Mouse (Mus musculus) monocyte, adult 5-6 weeks (primary cell): Measurements from ENCODE around the gene 1110008L16Rik. TPM values are rescaled to one million over a fixed set of nuclear protein-coding genes. Genes with fewer than 3 reads are reported as not detected.
"Not testable (repeated sequence)": the region's sequence is repeated elsewhere in the genome, so short reads cannot be mapped to it uniquely, and the experiment has no call there.

Experiments used
- ATAC-seq: fragments of 153-309, 156-312 bp; replicated peaks from 2 replicates; pipeline ENCODE4 v1.8.0; 2017; ENCODE audit warnings: mild to moderate bottlenecking; ENCODE audit not compliant: low TSS enrichment, insufficient number of reproducible peaks, severe bottlenecking, poor library complexity, low FRiP score
- total RNA-seq: library from RNA; stranded (forward); fragments of 200-1000, 200-491, 200-594 nt; gene quantifications from 3 replicates; pipeline ENCODE4 v1.2.3, GENCODE M21; 2017

The 1110008L16Rik gene
- total RNA-seq, 1 experiment from 2014 or later: 7.1 TPM

DNA sequence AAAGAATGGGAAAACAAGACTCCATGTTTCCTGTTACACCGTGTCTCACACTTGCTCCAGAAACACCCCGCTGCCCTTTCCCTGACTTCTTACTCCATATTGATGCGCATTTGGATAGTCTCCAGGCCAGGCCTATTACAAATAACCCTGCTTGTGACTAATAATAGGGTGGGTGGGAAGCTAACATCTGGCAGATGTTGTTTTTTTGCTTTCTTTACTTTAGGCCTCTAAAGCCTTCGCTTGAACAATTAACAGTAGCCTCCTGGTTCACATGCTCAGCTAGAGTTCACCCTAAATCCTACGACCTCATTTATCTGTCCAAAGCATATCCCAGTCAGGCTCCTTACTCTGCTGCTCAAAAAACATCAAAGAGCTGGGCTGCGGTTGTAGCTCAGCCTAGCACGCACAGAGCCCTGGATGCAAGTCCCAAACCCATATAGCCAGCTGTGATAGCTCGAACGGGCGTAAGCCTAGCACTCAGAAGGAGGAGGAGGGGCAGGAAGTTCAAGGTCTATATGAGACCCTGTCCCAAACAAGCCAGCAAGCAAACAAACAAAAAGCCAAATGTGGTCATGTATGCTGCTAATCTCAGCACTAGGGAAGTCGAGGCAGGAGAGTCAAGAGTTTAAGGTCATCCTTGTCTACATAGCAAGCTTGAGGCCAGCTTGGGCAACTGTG lies 88.5 kb downstream of the 1110008L16Rik start:
- ATAC-seq: no peak

DNA sequence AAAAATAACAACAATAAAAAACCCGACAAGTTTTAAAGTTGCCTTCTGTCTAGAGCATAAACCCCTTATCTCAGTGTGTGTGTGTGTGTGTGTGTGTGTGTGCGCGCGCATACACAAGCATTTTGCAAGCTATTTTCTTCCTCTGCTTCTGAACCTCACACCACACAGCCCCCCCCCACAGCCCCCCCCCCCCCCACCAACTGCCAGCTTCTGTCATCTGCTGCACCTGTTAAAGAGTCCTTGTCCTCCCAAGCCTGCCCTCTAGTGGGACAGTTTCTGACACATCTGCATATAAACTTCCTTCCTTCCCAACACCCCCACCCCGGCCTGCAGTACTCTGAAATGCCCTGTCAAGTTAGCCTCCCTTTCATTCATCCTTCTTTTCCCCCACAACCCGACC lies 89.1 kb downstream of the 1110008L16Rik start:
- ATAC-seq: no peak

DNA sequence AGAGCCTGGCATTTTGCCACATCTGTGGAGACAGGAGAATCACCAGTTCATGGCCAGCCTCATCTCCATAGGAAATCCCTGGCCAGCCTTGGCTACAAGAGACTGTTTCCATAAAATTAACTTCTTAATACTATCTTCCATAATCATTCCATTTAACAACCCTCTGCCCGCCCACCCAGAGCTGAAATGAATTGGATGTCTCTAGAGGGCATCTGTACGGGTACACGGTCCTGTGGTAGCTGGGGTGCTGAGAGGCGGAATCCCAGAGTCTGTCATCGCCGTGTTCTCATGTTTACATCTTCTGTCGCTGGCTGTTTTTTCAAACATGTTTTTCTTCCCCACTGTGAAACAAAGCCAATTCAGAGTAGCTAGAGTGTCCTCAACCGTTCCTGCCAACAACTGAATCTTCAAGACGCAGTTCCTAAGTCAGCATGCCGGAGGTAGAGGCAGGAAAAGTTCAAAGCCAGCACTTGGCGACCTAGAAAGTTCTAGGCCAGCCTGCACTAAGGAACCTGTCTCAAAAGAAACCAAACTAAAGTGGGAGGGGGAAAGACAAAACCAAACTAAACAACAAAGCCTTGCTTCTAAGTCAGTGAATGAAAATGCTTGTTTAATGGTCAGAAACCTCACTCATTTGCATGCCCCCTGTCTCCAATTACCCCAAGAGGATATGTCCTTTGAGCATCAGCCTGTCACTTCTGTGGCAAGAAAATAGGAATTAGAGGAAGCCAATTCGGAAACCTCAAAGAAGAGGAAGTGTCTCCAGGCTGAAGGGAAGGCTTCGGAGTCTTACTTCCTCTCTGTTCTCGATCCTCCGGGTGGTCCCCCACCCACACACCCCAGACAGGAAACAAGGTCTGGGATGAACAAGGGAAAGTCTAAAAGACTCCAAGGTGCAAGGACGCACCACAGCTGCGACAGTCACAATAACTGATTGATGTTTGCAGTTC lies 90.0 kb downstream of the 1110008L16Rik start:
- peak; percentile 91 for ATAC-seq

DNA sequence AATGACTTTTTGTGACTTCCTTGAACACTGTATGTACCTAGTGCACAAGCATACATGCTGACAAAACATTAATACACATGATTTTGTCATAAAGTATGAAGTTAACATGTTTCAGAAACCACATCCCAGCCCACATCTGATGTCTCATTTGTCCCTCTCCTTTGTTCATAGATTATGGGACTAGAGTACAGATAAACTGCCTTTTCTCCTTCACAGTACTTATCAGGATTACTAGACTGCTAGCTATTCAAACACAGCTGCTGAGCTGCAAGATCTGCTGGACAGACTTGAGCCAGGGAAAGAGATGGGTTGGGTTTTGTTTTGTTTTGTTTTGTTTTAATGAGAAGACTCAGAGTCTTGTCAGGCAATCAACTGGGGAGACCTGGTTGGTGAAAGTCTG lies 92.7 kb downstream of the 1110008L16Rik start:
- ATAC-seq: no peak

DNA sequence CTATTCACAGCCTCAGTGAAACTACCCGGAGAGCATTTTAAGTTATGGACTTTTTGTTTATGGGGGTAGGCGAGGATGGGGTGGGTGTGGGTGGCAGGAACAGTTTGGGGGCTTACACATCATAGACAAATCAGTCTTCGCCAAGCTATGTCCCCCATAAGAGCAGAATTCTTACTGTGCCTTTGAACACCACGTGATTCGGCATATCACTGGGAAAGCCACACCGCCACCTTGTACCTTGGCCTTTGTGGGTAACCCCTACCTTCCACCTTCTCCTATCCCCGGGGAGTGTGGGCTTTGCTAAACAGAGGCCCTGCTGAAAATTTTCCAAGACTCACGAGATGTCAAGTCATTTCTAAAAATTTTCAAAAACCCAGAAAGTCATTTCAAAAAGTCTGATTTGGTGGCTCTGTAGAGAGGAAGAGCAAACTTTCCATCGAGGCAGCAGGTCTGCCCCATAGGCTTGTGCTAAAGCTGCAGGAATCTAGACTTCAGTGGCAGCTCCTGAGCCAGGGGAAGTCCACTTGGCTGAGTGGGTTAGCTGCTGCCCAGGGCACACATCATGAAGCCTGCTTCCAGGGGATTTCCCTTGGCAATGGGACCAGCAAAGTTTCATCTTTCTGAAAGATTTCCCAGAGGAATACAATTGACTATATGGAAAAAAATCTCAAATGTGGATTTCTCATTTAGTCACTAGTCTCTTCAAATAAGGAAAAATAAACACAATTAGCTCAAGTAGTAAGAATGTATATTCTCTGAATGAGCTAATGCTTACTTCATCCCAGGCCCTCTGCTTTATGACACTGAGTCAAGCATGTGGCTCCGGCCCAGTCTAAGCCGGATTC lies 93.6 kb downstream of the 1110008L16Rik start:
- no peak for ATAC-seq

DNA sequence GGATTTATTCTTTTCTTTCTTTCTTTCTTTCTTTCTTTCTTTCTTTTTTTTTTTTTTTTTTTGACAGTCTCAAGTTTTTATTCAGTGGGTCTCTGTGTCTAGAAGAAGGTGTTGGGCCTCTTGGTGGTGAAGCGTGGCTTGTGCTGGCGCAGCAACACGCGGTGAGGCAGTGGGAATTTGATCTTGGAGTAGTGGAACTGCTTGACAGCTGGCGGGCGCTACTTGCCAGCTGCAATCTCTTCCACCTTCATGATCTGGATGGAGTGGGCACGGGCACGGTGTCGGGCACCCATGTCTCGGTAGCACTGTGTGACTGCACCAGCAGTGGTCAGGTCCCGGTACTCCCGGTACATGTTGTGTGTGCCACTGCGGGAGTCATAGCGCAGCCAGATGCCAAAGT lies 96.2 kb downstream of the 1110008L16Rik start:
- ATAC-seq: not testable (repeated sequence)

DNA sequence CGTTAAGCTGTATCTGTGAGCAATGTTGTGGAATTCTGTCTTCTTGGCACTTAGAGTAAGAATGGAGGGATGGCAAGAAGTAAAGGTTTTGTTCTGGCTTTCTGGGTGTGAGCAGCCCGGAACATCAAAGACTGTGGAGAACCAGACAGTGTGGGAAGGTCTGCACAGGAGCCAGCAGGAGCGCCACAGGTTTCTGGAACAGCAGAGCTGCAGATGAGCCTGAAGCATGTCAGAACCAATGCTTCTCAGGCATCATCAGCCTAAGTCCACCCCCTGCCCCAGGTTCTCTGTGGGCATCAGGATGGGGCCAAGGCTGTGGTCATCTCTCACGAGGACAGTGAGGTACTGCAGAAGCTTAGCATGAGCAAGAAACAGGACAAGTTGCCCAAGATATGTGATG lies 97.2 kb downstream of the 1110008L16Rik start:
- ATAC-seq: no peak

DNA sequence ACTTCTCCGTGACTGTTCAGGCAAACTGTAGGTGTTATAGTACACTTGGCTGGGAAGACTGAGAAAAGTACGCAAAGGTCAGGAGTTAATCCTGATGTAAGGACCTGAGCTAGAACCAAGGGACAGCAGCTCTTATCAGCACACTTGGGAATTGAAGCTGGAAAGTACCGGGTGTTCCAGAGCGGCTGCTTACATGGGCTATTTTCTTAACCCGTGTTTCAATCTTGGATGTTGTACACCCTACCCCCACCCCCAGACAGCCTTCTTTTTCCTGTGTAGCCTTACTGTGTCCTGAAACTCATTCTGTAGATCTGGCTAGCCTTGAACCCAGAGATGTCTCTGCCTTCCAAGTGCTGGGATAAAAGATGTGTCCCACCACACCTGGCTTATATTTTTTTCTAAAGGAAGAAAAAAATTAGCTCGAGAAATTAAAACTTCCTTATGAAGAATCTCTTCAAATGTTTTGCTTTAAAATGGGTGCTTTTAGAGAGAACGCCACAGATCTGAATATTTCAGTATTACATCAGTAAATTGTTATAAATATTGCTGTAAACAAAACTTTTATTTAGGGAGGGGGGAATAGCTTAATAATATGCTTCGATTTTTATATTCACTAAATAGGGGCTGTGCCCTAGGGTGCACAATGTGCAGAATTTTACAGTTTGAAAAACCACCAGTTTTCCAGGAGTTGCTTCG lies 98.3 kb downstream of the 1110008L16Rik start:
- no peak for ATAC-seq

DNA sequence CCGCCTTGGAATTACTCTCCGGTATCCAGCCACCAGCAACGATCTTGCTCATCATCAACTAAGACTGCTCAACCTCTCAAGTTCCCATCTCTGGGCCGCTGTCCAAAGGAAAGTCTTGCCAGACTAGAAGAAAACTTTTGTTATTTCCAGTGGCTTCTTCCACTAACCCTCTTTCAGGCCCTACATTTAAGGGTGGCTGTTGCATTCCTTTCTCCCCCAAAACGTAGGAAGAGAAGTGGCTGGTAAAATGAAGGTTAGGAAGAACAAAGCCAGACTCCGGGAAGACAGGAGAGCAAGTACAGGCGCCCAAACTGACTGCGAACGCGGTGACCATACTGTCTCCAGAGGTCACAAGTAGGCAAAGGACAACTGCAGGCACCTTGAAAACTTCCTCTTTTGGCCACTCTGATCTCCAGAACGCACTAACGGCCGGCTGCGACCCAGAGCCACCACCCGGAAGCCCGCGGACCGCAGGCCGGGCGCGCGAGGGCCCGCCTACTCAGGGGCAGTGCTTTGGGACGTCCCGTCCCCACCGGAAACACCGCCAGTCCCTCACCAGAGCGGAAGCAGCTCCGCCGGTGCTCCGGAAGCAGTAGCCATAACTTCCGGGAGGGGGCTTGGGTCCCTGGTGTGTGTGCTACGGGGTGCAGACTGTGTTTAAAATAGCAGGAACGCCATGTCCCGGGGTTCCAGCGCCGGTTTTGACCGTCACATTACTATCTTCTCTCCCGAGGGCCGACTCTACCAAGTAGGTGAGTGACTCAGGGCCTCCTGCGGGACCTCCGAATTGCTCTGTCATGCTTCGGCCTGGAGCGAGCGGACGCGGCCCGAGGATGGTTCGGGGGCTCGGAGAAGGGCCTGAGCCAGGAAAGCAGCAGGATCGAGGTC lies 99.1 kb downstream of the 1110008L16Rik start:
- ATAC-seq: peak; percentile 98

DNA sequence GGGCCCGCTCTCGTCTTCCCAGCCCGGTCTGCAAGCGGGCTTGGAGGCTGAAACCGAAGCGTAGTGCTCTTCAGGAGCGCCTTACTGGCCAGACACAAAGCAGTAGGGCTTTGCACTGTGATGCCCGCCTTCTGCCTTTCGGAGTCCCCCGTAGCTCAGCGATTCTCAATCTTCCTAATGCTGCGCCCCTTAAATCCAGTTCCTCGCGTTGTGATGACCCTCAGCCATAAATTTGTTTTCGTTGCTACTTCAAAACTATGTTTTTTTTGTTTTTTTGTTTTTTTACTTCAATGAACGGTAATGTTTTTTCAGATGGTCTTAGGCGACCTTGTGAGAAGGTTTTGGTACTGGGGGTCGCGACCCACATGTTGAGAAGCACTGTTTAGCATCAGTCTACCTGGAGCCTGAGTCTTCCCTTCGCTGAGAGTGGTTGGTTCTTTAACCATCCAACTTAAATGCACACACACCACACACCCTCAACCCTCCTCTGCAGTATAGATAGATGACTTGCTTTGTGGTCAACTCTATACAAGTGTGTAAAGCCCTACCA lies 99.8 kb downstream of the 1110008L16Rik start:
- 0 out of 2 replicates have a peak, but pooled peaks have one; percentile 13 for ATAC-seq

DNA sequence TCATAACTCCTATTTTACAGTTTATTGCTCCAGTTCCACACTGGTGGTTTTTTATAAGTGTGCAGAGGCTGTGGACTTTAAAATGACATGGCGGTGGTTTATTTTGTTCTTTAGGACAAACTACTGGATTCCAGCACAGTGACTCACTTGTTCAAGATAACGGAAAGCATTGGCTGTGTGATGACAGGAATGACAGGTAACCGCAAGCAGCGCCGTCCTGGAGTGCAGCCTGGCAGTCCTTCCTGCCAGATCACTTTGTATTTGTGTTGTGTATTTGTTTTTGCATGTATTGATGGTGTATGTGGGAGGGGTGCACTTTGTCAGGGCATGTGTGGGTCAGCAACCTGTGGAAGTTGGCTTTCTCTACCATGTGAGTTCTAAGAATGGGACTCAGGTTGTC lies 108.5 kb downstream of the 1110008L16Rik start:
- ATAC-seq: no peak

DNA sequence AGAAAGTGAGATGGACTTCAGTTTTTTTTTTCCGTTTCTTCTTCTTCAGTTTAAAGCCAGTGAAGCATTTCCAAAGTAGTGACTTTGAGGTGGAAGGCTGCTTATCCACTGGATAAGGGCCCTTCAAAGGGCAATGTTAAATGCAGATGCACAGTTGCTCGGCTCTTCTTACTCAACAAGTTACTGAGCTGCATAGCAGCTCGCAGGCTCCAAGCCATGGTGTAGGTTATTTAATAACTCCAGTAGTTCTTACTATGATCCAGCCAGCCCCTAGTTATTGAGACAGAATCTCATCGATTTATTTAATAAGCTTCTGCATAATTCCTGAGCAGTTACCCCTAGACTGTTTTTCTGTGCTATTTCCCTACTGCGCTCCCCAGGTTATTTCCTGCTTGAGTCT lies 115.9 kb downstream of the 1110008L16Rik start:
- no peak for ATAC-seq

DNA sequence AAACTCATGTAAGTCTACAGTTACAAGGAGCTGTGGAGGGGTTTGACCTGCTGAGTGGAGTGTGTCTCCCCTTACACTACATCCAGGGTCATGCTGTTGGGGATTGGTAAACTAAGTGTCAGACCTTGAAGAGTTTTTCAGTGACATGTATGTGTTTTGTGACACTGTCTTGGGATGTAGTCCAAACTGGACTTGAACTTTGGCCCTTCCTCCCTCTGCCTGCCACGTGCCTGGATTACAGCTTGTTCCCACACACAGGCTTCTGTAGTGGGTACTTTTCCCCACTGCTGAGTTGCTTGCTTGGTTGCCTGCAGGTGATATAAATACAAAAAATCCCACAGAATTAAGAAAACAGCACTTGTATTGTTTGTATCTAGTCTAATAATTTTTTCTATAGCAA lies 116.4 kb downstream of the 1110008L16Rik start:
- no peak for ATAC-seq

DNA sequence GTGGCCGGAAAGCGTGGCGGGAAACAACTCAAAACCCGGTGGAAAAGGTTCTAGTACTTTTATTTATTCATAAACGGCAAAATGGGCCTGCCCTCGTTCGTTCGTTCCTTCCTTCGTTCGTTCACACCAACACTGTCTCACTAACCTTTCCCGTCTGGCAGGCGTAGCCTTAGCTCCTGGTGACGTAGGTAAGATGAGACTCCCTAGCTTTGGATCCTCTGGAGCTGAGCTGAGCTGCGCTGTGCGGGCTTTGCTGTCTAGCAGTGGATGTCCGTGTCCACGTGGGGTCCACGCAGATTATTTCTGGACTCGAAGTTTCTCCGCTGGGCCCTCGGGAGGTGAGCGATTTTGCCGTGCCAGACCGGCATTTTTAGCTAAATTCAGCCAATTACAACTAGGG lies 120.8 kb downstream of the 1110008L16Rik start:
- ATAC-seq: no peak

DNA sequence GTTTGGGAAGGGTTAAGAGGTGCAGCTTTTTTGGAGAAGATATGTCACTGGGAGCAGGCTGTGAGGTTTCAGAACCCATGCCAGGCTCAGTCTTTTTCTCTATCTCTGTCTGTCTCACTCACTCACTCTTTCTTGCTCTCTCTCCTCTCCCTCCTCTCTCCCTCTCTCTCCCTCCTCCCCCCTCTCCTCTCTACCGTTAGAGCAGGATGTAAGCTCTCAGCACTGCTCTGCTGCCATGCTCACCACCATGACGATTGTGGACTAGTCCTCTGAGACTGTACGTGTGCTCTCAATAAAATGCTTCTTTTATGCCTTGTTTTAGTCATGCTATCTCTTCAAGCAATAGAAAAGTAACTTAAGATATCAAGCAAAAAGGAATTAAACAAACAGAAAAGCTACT lies 122.7 kb downstream of the 1110008L16Rik start:
- no peak for ATAC-seq

DNA sequence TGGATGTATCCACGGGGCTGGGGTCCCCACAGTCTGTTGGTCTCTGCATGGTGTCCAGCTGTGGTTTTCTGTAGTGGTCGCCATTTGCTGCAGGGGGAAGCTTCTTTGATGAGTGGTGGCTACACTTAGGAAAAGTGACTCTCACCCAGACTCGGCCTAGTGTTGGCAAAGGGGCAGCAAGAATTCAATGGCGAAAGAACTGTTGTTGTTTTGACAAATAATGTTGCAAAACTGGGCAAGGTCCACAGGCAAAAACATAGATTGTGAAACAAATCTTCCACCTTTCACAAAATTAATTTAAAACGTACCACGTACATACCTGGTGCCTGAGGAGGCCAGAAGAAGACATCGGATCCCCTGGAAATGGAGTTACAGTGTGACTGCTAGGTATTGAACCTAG lies 126.9 kb downstream of the 1110008L16Rik start:
- ATAC-seq: no peak

DNA sequence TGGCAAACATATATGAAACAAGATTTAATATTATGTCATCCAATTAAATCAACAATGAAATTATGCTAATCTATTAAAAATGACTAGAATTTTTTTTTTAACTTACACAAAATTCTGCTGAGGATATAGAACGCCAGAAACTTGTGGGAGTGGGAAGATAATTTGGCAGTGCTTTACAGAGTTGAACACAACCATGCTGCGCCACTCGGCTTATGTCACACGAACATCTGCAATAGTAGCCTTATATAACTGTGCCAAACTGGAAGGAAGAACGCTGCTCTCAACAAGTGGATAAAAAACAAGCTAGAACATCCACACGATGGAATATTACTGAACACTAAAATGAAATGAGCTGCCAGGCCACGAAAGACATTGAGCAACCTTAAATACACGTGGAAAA lies 129.8 kb downstream of the 1110008L16Rik start:
- no peak for ATAC-seq
